In genomic region chr10:12399450-12399849, GRCm38 (mm10) we compare ENCODE assay signal across 20 mouse cellular contexts.
DNase-seq lines count a peak whose midpoint lies in the region; ATAC-seq and TF ChIP-seq lines count a peak whose summit lies in the region.
"Had no signal": no experiment of that assay in that cellular context is flagged by ENCODE, and none has a peak within 500 bp of the region (broad histone marks: within the 10 kb centered on the region; RNA-seq: fewer than 3 reads in every experiment).

No protein-coding gene starts in this region.

- 0 out of 2 replicates have a peak, but pooled peaks cover 4% of the 10 kb centered on the region for H3K36me3 ChIP-seq in hindbrain, embryonic 14.5 days (replicated peaks; ENCODE audit: control insufficient read depth, insufficient read depth)
- H3K36me3 ChIP-seq in hindbrain, embryonic 13.5 days: peaks cover 11% of the 10 kb centered on the region
- 0 out of 2 replicates have a peak, but pooled peaks cover 2% of the 10 kb centered on the region for H3K36me3 ChIP-seq in forebrain, postnatal 0 days (ENCODE audit: insufficient read depth)
- peaks cover 2% of the 10 kb centered on the region; the same call in 1 of the 2 replicates for H3K36me3 ChIP-seq in kidney, adult 2 months (ENCODE audit: control insufficient read depth, insufficient read depth, low read length)
- H3K36me3 ChIP-seq: stomach, embryonic 15.5 days had no signal

- no peak for TF ChIP-seq POLR2A in kidney, adult 2 months (IDR thresholded peaks at IDR 0.05; ENCODE audit: low read depth, low read length)

- no peak overlapping the region for H3K4me2 ChIP-seq in hindbrain, embryonic 14.5 days (replicated peaks)
- H3K4me2 ChIP-seq in hindbrain, embryonic 13.5 days: no peak overlapping the region
- H3K4me2 ChIP-seq in forebrain, postnatal 0 days (ENCODE audit: low read depth): no peak overlapping the region
- H3K4me2 ChIP-seq: heart, embryonic 13.5 days; stomach, embryonic 15.5 days had no signal

- H3K27ac ChIP-seq in hindbrain, embryonic 14.5 days: no peak overlapping the region
- no peak overlapping the region for H3K27ac ChIP-seq in hindbrain, embryonic 13.5 days
- no peak overlapping the region for H3K27ac ChIP-seq in forebrain, postnatal 0 days (ENCODE audit: low read depth, low read length)
- H3K27ac ChIP-seq in kidney, adult 2 months (ENCODE audit: insufficient read depth, low read depth, low read length): no peak overlapping the region
- H3K27ac ChIP-seq: heart, embryonic 13.5 days; liver, embryonic 14.5 days; stomach, embryonic 15.5 days had no signal

- ATAC-seq in hindbrain, embryonic 14.5 days (ENCODE audit: low FRiP score): peak; percentile 62
- no peak for ATAC-seq in hindbrain, embryonic 13.5 days (ENCODE audit: low FRiP score)
- peak; percentile 23; the same call in 1 of the 2 replicates for ATAC-seq in forebrain, postnatal 0 days
- ATAC-seq: activated CD4-positive, CD25-positive, alpha-beta regulatory T cell, adult 4 months had no signal

- intact Hi-C loops in left cerebral cortex, postnatal 10 days (cut with DNase I): no loop called here

- no peak for TF ChIP-seq CTCF in forebrain, postnatal 0 days (IDR thresholded peaks at IDR 0.05; ENCODE audit: low read depth)
- TF ChIP-seq CTCF in kidney, adult 2 months (conservative IDR thresholded peaks at IDR 0.05; ENCODE audit: insufficient read depth, insufficient read length, low read depth, low read length): no peak

- no peak for DNase-seq in hindbrain, embryonic 14.5 days (ENCODE audit: low spot score)
- peak; percentile 19 for DNase-seq in NIH3T3 (ENCODE audit: low read depth)
- DNase-seq in embryo, embryonic 11 days: peak; percentile 14
- peak; percentile 13 for DNase-seq in forebrain, postnatal 0 days
- no peak for DNase-seq in left cerebral cortex, postnatal 10 days (ENCODE audit: extremely low spot score in 1 of 2, low spot score in 2 of 2)
- no peak for DNase-seq in heart, adult 11 months
- DNase-seq in kidney, adult 2 months: no peak
- DNase-seq: adrenal gland, postnatal 25 days; cerebellum, adult 9-10 months; heart, postnatal 4 days; layer of hippocampus, postnatal 36 days; left cerebral cortex, postnatal 4 days; lung, postnatal 10 days; right cerebral cortex, adult 18-20 months; spleen, adult 18-20 months had no signal

- no peak overlapping the region for H3K4me3 ChIP-seq in hindbrain, embryonic 14.5 days (replicated peaks; ENCODE audit: low read length)
- no peak overlapping the region for H3K4me3 ChIP-seq in hindbrain, embryonic 13.5 days
- no peak overlapping the region for H3K4me3 ChIP-seq in forebrain, postnatal 0 days (ENCODE audit: low read depth, low read length)
- H3K4me3 ChIP-seq in kidney, adult 2 months (ENCODE audit: insufficient read depth, low read depth, low read length): no peak overlapping the region
- H3K4me3 ChIP-seq: heart, embryonic 13.5 days; stomach, embryonic 15.5 days had no signal

- 57% methylated on average over 2 of the region's 2 CpGs for WGBS in hindbrain, embryonic 14.5 days
- 70% methylated on average over 2 of the region's 2 CpGs for WGBS in hindbrain, embryonic 13.5 days
- WGBS in forebrain, postnatal 0 days: 21% methylated on average over 2 of the region's 2 CpGs
- WGBS in kidney, adult 2 months: 82% methylated on average over 2 of the region's 2 CpGs

- no peak overlapping the region for H3K9ac ChIP-seq in hindbrain, embryonic 14.5 days
- no peak overlapping the region for H3K9ac ChIP-seq in hindbrain, embryonic 13.5 days
- H3K9ac ChIP-seq in forebrain, postnatal 0 days: no peak overlapping the region
- H3K9ac ChIP-seq: heart, embryonic 13.5 days; liver, embryonic 14.5 days; stomach, embryonic 15.5 days had no signal

- no peaks in the 10 kb centered on the region for H3K27me3 ChIP-seq in hindbrain, embryonic 14.5 days (ENCODE audit: control insufficient read depth, insufficient read depth, low read length)
- H3K27me3 ChIP-seq in hindbrain, embryonic 13.5 days: no peaks in the 10 kb centered on the region
- no peaks in the 10 kb centered on the region for H3K27me3 ChIP-seq in forebrain, postnatal 0 days (ENCODE audit: insufficient read depth, low read length)
- no peaks in the 10 kb centered on the region for H3K27me3 ChIP-seq in kidney, adult 2 months (replicated peaks; ENCODE audit: control insufficient read depth, insufficient read depth, low read length)
- H3K27me3 ChIP-seq: heart, embryonic 13.5 days; stomach, embryonic 15.5 days had no signal

- H3K4me1 ChIP-seq in hindbrain, embryonic 14.5 days (replicated peaks; ENCODE audit: control insufficient read depth, insufficient read depth, low read length): no peaks in the 10 kb centered on the region; the same call in 1 of the 2 replicates
- H3K4me1 ChIP-seq in hindbrain, embryonic 13.5 days (replicated peaks): no peaks in the 10 kb centered on the region
- no peaks in the 10 kb centered on the region for H3K4me1 ChIP-seq in forebrain, postnatal 0 days (ENCODE audit: insufficient read depth)
- no peaks in the 10 kb centered on the region for H3K4me1 ChIP-seq in kidney, adult 2 months (ENCODE audit: control insufficient read depth, insufficient read depth, low read length)
- H3K4me1 ChIP-seq: stomach, embryonic 15.5 days had no signal

- H3K9me3 ChIP-seq in hindbrain, embryonic 14.5 days (ENCODE audit: control insufficient read depth, low read length): no peaks in the 10 kb centered on the region
- H3K9me3 ChIP-seq in hindbrain, embryonic 13.5 days: no peaks in the 10 kb centered on the region
- H3K9me3 ChIP-seq in forebrain, postnatal 0 days (ENCODE audit: low read length): no peaks in the 10 kb centered on the region
- H3K9me3 ChIP-seq: heart, embryonic 13.5 days; stomach, embryonic 15.5 days had no signal

Comparison
In these comparisons a context has a peak if more than half of its experiments do, and no peak if none do; other contexts are left out.
1. DNase-seq: peak in NIH3T3 (single experiment), embryo, embryonic 11 days (single experiment) and forebrain, postnatal 0 days (single experiment); none in hindbrain, embryonic 14.5 days (single experiment), left cerebral cortex, postnatal 10 days (0 of 2), heart, adult 11 months (single experiment) and kidney, adult 2 months (single experiment).